Mouse (Mus musculus) liver, adult 2 months (tissue): ENCODE measurements around the gene Btnl10.

Experiments used
- CTCF ChIP-seq: fragments of 200-500 bp; IDR thresholded peaks from 2 replicates; pipeline ENCODE4 v1.5.1; 2011; ENCODE audit warnings: low read depth, low read length, control low read depth
- POLR2A ChIP-seq: fragments of 200-500 bp; IDR thresholded peaks from 2 replicates; pipeline ENCODE4 v1.6.1; 2011; ENCODE audit warnings: low read length, control low read depth; ENCODE audit not compliant: insufficient read depth; ENCODE audit errors: extremely low read depth

DNA sequence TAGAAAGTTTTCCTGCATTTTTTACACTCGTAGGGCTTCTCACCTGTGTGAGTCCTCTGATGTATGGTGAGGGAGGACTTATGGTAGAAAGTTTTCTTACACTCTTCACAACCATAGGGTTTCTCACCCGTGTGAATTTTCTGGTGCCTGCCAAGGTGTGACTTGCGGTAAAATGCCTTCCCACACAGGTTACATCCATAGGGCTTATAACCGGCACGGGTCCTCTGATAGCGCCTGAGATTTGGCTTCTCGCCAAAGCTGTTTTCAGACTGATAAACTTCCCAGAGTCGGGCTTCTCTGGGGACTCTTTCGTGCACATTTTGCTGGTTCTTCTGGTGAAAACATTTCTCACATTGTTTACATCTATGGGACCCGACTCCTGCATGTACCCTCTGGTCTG, 27.2 kb upstream of the Btnl10 start:
- TF ChIP-seq CTCF (no peak), POLR2A (no peak)
